Mouse (Mus musculus): ENCODE measurements around the gene Rnd2. TPM values are rescaled to one million over a fixed set of nuclear protein-coding genes. Genes with fewer than 3 reads are reported as not detected.
"Not testable (repeated sequence)": the region's sequence is repeated elsewhere in the genome, so short reads cannot be mapped to it uniquely, and the experiment has no call there.

Rnd2 gene
- polyA plus RNA-seq, 1 experiment, result 28.1 TPM

DNA sequence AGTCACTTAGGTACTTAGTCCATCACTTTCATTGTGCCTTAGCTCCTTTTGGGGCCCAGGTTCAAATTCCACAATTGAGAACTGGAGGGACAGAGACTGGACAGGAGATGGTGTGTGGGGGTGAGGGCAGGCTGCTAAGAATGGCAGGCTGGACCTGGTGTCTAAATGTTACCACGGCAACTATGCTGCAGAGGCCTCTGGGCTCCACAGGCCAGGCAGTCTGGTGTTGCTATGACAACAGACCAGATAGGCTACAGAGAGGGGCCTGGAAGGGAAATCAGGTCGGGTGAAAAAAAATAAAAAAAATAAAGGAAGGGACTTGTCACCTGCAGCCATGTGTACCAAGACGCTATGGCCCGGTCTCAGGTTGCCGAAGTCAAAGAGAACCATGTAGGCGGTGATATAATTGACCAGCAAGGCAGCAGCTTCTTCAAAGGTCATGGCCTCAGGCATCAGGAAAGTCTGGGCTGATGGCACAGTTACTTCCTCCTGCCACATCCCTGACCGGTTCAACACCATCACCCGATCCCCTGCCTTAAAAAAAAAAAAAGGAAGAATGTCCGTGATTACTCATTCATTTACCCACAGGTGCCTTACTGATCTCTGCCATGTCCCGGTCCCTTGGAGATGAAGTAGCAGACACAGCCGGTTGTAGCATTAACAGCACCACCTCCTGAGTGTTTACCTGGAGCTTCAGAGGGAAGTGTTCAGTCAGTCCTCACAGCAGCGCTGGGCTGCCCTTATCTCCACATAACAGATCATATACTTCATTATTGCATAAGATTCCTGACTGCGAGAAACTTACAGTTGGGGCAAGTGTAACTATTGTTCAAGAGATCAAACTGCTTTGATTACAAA lies 2.0 kb upstream of the Rnd2 start:
- TF ChIP-seq CTCF (IDR thresholded peaks at IDR 0.05; ENCODE audit: extremely low read depth, insufficient read length, insufficient replicate concordance, low read depth, low read length), result no peak
- no peak for TF ChIP-seq POLR2A (IDR thresholded peaks at IDR 0.05; ENCODE audit: low read depth, low read length)
- H3K36me3 ChIP-seq (ENCODE audit: control insufficient read depth, insufficient read depth, low read length), result peaks cover 44% of the 10 kb centered on the region
- peak overlapping the region; percentile 91; the same call in 1 of the 2 replicates for H3K27ac ChIP-seq (ENCODE audit: insufficient read depth, low read depth, low read length)
- H3K4me3 ChIP-seq (ENCODE audit: low read depth, low read length), result no peak overlapping the region
- no peaks in the 10 kb centered on the region for H3K27me3 ChIP-seq (ENCODE audit: control insufficient read depth, insufficient read depth, low read length)
- peaks cover 15% of the 10 kb centered on the region for H3K4me1 ChIP-seq (ENCODE audit: control insufficient read depth, insufficient read depth, insufficient read length, low read length)
- WGBS, result 17% methylated on average over 13 of the region's 13 CpGs

- H3K27me3 ChIP-seq (ENCODE audit: control insufficient read depth, insufficient read depth, low read length), result no peaks in the 10 kb centered on the region
- no peak for TF ChIP-seq CTCF (IDR thresholded peaks at IDR 0.05; ENCODE audit: extremely low read depth, insufficient read length, insufficient replicate concordance, low read depth, low read length)
- peaks cover 15% of the 10 kb centered on the region for H3K4me1 ChIP-seq (ENCODE audit: control insufficient read depth, insufficient read depth, insufficient read length, low read length)
- H3K4me3 ChIP-seq (ENCODE audit: low read depth, low read length), result peak overlapping the region; percentile 97
- WGBS, result under 1% methylated on average over 51 of the region's 51 CpGs
- peak overlapping the region; percentile 91 for H3K27ac ChIP-seq (ENCODE audit: insufficient read depth, low read depth, low read length)
- H3K36me3 ChIP-seq (ENCODE audit: control insufficient read depth, insufficient read depth, low read length), result peaks cover 19% of the 10 kb centered on the region
Measured at GRCm38 (mm10) chr11:101465101-101465868, 486 bp downstream of the Rnd2 start.

DNA sequence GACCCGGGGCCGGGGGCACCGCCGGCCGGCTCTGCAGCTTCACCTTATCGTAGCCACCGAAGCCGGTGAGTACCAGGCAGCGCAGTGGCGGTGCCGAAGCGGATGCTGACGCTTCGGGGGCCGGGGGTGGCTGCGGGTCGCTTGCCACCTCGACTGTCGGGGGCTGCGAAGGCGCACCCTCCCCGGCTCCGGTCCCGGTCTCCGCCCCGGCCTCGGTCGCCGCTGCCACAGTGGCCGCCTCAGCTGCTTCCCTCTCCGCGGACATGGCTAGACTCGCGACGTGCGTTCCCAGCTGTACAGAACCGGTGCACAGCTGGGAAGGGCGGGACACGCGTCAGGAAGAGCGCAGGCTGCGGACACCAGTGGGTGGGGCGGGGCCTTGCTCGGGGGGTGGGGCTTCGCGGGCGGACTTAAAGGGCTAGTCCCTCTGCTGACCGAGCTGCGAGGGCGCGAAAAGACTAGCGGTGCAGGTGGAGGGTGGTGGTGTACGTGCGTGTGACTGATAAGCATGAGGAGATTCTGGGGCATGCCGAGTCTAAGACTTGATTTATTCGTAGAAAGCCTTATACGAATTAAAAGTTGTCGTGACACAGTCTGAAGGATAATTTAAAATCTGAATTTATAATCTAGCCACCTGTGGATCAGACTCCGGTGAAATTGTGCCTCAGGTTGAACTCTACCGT lies 1.2 kb downstream of the Rnd2 start, which contains the start of gene Vat1:
Gene Vat1, minus strand, starts transcription at position 362 of the 683 bp plus-strand sequence.
- 1% methylated on average over 60 of the region's 60 CpGs for WGBS

DNA sequence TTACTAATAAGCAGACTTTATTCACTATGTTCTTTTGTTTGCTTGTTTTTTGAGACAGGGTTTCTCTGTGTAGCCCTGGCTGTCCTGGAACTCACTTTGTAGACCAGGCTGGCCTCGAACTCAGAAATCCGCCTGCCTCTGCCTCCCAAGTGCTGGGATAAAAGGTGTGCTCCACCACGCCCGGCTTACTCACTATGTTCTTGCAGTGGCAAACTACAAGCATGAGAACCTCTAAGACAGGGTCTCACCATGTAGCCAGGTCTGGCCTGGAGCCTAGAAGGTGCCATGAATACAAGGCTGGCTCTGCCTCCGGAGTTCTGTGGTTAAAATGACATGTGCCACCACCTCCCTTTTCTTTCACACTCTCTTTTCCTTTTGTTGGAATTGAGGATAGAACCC lies 1.8 kb downstream of the Rnd2 start:
- 53% methylated on average over 5 of the region's 5 CpGs for WGBS
- not testable (repeated sequence) for H3K4me3 ChIP-seq (ENCODE audit: low read depth, low read length); H3K27me3 ChIP-seq (ENCODE audit: control insufficient read depth, insufficient read depth, low read length); H3K27ac ChIP-seq (ENCODE audit: insufficient read depth, low read depth, low read length)
- peaks cover 15% of the 10 kb centered on the region for H3K4me1 ChIP-seq (ENCODE audit: control insufficient read depth, insufficient read depth, insufficient read length, low read length)
- H3K36me3 ChIP-seq (ENCODE audit: control insufficient read depth, insufficient read depth, low read length), result peaks cover 11% of the 10 kb centered on the region

More for the DNA sequence above, 1.2 kb downstream of the Rnd2 start, which contains the start of gene Vat1:
- Histone ChIP-seq H3K36me3 (ENCODE audit: control insufficient read depth, insufficient read depth, low read length) (peaks cover 16% of the 10 kb centered on the region), H3K27me3 (ENCODE audit: control insufficient read depth, insufficient read depth, low read length) (no peaks in the 10 kb centered on the region), H3K27ac (ENCODE audit: insufficient read depth, low read depth, low read length) (peak within 1 kb of the TSS; percentile 91), H3K4me3 (ENCODE audit: low read depth, low read length) (peak within 1 kb of the TSS; percentile 97), H3K4me1 (ENCODE audit: control insufficient read depth, insufficient read depth, insufficient read length, low read length) (peaks cover 15% of the 10 kb centered on the region)
- peak; percentile 21; the same call in 1 of the 2 replicates for TF ChIP-seq POLR2A (IDR thresholded peaks at IDR 0.05; ENCODE audit: low read depth, low read length)
- peak; percentile 14; the same call in 1 of the 2 replicates for TF ChIP-seq CTCF (IDR thresholded peaks at IDR 0.05; ENCODE audit: extremely low read depth, insufficient read length, insufficient replicate concordance, low read depth, low read length)

DNA sequence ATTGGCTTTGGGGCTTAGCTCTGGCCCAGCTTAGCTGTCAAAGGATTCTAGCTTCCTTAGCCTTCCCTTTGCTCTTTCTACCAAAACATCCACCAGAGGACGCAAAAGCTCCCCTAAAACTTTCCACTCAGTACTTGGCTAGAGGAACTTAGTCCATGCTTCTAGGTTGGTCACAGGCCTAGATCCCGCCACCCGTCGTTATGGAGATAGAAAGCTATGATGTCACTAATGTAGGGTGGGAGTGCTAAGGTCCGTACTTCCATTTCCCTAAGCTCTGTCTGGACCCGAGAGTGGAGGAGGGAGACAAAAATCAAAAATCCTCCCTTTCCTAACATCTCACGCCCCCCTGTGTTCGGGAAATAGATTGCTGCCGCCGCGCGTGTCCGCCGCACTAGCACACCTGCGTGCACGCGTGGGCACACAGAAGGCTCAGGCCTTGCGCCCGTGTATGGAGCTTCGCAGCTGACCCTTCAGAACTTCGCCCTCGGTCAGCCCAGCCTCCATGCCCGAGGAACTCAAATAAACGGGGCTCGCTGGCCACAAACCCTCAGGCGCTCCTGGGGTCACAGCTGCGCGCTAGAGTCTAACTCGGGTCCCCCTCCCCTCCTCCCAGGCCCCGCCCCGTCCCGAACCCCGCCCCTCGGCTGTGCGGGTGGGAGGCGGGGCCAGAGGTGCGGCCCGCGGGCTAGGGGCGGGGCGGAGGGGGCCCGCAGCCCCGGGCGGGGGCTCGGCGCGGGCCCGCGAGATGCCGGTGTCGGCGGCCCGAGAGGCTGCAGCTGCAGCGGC lies 2.9 kb downstream of the Rnd2 start:
- TF ChIP-seq CTCF (IDR thresholded peaks at IDR 0.05; ENCODE audit: extremely low read depth, insufficient read length, insufficient replicate concordance, low read depth, low read length) (peak; percentile 42; the same call in 1 of the 2 replicates), POLR2A (IDR thresholded peaks at IDR 0.05; ENCODE audit: low read depth, low read length) (no peak)
- peak overlapping the region; percentile 35; the same call in 1 of the 2 replicates for H3K27ac ChIP-seq (ENCODE audit: insufficient read depth, low read depth, low read length)

DNA sequence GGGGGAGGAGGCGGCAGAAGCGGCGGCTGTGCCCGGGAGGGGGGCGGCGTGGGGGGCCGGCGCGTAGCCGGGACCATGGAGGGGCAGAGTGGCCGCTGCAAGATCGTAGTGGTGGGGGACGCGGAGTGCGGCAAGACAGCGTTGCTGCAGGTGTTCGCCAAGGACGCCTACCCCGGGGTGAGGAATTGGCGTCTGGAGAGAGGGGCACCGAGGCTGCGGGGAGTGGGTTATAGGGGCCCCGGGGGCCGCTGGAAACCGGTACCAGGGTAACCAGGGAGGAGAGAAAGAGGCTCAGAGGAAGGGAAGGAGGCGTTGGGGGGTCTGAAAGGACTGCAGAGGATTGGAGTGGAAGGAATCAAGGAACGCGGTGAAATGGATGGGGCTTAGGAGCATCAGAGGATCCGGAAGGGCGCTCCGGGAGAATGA lies 3.5 kb downstream of the Rnd2 start:
- no peaks in the 10 kb centered on the region for H3K36me3 ChIP-seq (ENCODE audit: control insufficient read depth, insufficient read depth, low read length)
- TF ChIP-seq CTCF (IDR thresholded peaks at IDR 0.05; ENCODE audit: extremely low read depth, insufficient read length, insufficient replicate concordance, low read depth, low read length), result no peak
- TF ChIP-seq POLR2A (IDR thresholded peaks at IDR 0.05; ENCODE audit: low read depth, low read length), result no peak
- no peak overlapping the region for H3K27ac ChIP-seq (ENCODE audit: insufficient read depth, low read depth, low read length)
- H3K27me3 ChIP-seq (ENCODE audit: control insufficient read depth, insufficient read depth, low read length), result no peaks in the 10 kb centered on the region
- H3K4me3 ChIP-seq (ENCODE audit: low read depth, low read length), result peak overlapping the region; percentile 69
- 2% methylated on average over 28 of the region's 31 CpGs for WGBS
- peaks cover 9% of the 10 kb centered on the region; the same call in 1 of the 2 replicates for H3K4me1 ChIP-seq (ENCODE audit: control insufficient read depth, insufficient read depth, insufficient read length, low read length)

More for the DNA sequence above, 2.9 kb downstream of the Rnd2 start:
- Histone ChIP-seq H3K36me3 (ENCODE audit: control insufficient read depth, insufficient read depth, low read length) (no peaks in the 10 kb centered on the region; the same call in 1 of the 2 replicates), H3K4me3 (ENCODE audit: low read depth, low read length) (peak overlapping the region; percentile 69), H3K4me1 (ENCODE audit: control insufficient read depth, insufficient read depth, insufficient read length, low read length) (peaks cover 9% of the 10 kb centered on the region; the same call in 1 of the 2 replicates), H3K27me3 (ENCODE audit: control insufficient read depth, insufficient read depth, low read length) (no peaks in the 10 kb centered on the region)
- 2% methylated on average over 45 of the region's 54 CpGs for WGBS

All from small intestine, adult 2 months (tissue).